Mouse (Mus musculus): Measurements from ENCODE around the gene Smtnl1.

Gene Smtnl1

DNA sequence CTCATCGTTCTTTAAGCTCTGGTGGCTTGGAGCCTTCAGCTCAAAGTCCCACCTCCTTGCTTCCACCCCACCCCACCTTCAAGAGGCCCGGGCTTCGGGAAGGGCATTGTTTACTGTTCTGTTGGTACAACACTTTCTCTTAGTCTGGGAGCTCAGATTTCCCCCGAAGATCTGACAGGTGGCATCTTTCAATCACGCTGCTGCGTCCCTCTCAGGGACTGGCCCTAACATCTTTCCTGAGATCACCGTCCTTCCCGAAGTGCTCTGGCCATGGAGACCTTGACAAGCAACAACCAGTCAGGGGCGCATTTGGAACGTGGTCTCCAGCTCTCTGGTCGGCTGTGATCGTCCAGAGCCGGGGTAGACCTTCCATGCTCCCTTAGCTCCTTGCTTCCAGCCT lies at the start of gene Smtnl1:
Gene Smtnl1, minus strand, starts transcription at position 101 of the 400 bp plus-strand sequence.
- ChIA-PET CTCF (interaction anchor here (0.8 to 1.8 kb wide), 12 partner anchors 9 to 185 kb away, joined by 3 to 9 read pairs (median 4); partner anchors contain the start of gene Ube2l6 (in 1 of the 4)), POLR2A (interaction anchor here in 3 of 4 experiments (0.5 to 4.3 kb wide), 28 partner anchors 8 to 214 kb away, joined by 3 to 48 read pairs (median 4); partner anchors contain the start of genes Slc43a1 (in 2 of the 3), Clp1 (in 1 of the 3), Gm19426 (in 1 of the 3) and P2rx3 (in 1 of the 3))

DNA sequence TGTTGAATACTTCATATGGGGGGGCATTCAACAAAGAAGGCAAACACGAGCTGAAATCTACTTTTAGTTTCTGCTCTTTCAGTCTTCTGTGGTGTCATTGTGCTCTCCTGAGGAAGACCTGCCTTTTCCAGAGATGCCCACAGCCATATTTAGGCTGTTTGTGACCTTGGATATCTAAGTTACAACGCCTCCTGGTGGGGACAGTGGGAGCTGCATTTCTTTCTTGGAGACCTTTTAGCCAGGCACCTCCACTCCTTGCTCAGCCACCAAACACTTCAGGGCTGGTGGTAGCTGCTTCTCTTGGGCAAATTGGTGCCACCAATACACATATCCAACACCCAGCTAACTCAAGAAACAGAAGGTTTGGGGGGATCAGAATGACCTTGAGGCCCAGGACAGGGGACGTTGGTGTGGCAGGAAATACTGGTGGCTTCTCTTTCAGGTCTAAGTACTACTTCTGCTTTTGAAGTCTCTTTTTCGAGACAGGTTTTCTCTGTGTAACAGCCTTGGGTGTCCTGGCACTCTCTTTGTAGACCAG lies 48.2 kb upstream of the Smtnl1 start:
- POLR2A ChIA-PET = interaction anchor here (0.5 to 7.0 kb wide), 16 partner anchors 13 to 177 kb away, joined by 3 to 50 read pairs (median 4); partner anchors contain the start of genes Slc43a1 (in 2 of the 4), Timm10 (in 2 of the 4), Rtn4rl2 (in 1 of the 4) and Tnks1bp1 (in 1 of the 4)
- CTCF ChIA-PET = interaction anchor here (0.6 to 9.9 kb wide), 45 partner anchors 10 to 416 kb away, joined by 3 to 108 read pairs (median 4); partner anchors contain the start of genes Rtn4rl2 (in 2 of the 4), Slc43a1 (in 2 of the 4), Smtnl1 (in 2 of the 4) and Ctnnd1 (in 1 of the 4)

DNA sequence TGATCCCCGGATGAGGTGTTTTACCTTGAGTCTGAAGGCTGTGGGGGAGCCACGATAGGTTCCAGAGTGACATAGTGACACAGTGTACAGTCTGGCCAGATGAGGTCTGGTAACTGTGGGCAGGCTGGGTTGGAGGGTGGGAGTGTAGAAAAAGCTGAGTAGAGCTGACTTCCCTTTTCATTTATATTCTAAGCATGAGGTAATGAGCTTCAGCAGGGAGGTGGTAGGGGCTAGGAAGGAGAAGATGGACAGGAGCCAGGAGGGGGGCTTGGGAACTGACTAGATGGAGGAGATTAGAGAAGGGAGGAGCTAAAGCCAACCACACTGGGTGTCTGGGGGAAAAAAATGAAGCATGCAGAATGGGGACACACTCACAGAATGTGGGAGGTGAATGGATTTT lies 46.5 kb upstream of the Smtnl1 start:
- POLR2A ChIA-PET = interaction anchor here (0.6 to 7.0 kb wide), 29 partner anchors 8 to 208 kb away, joined by 3 to 50 read pairs (median 5); partner anchors contain the start of genes Slc43a1 (in 2 of the 4), Gm28635 (in 1 of the 4), Rtn4rl2 (in 1 of the 4) and Timm10 (in 1 of the 4)
- CTCF ChIA-PET = interaction anchor here (0.5 to 9.9 kb wide), 64 partner anchors 9 to 414 kb away, joined by 3 to 108 read pairs (median 5); partner anchors contain the start of genes Slc43a1 (in 2 of the 4), Timm10 (in 2 of the 4), Ube2l6 (in 2 of the 4) and Med19 (in 1 of the 4)

DNA sequence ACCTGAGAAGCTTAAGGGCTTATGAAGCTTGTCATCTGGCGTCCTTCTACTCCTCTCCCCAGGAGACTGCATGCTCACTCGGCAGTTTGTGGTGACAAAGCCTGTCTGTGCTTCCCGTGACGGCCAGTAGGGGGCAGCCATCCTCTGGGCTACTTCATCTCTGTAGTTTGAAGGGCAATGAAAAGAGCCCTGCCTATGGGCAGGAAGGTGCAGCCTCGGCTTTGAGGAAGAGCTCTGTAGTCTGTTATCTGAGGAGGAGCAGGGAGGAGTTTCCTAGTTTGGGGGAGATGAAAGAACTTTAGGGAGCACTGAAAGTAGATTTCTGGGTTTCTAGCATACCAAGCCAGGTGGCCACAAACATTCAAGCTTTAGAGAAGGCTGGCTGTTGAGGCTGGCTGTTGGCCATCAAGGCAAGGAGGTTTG lies 46.1 kb upstream of the Smtnl1 start:
- CTCF ChIA-PET = interaction anchor here (0.5 to 9.9 kb wide), 67 partner anchors 9 to 414 kb away, joined by 3 to 108 read pairs (median 5); partner anchors contain the start of genes Slc43a1 (in 2 of the 4), Timm10 (in 2 of the 4), Med19 (in 1 of the 4) and Rtn4rl2 (in 1 of the 4)
- POLR2A ChIA-PET = interaction anchor here (0.6 to 7.0 kb wide), 28 partner anchors 9 to 208 kb away, joined by 3 to 50 read pairs (median 4); partner anchors contain the start of genes Slc43a1 (in 2 of the 4), Gm28635 (in 1 of the 4), Rtn4rl2 (in 1 of the 4) and Timm10 (in 1 of the 4)

DNA sequence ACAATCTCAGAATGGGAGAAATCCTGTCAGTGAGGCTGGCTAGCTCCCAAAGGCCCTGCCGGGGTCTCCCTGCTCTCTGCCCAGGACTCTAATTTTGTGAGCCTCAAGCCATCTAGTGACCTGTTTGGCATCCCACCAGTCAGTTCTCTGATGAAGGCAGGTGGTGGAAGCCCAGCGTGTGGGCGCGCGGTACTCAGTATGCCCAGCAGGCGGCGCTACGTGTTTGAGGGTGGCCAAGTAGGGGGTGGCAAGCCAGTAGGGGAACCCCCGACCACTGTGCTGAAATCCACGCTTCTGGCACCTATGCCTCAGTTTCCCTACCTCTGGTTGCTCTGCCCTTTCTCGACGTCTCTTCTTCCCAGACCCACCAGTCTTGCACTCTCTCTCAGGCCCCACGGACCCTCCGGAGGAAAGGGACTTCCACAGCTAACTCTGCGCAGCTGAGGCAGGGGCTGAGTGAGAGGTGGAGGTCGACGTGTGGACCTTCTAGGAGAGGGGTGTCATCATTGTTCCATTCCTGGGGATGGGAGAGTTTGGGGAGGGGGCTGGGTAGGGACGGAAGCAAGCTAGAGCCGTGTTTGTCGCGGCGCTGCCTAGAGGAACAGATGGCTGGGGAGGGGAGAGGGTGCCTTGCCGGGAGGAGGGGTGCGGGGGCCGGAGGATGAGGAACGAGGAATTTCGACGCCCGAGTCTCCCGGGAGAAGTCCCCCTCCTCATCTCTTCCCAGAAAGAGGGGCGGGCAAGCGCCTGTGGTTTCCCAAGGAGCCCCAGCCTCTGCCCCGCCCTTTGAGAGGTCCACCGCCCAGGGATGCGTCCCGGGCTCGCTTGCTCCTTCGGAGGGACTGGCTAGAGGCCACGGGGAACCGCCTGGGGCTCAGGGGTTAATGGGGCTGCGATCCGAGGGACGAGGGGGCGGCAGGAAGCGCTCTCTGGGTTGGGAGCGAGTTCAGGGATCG lies 43.4 kb upstream of the Smtnl1 start:
- CTCF ChIA-PET = interaction anchor here (0.6 to 9.9 kb wide), 31 partner anchors 8 to 1049 kb away, joined by 3 to 108 read pairs (median 4); partner anchors contain the start of genes Tnks1bp1 (in 1 of the 4) and Ube2l6 (in 1 of the 4)
- POLR2A ChIA-PET = interaction anchor here in 2 of 4 experiments (0.6 to 3.5 kb wide), 9 partner anchors 10 to 124 kb away, joined by 3 to 20 read pairs (median 6); partner anchors contain the start of genes Slc43a1 (in 2 of the 2) and Ube2l6 (in 1 of the 2)

DNA sequence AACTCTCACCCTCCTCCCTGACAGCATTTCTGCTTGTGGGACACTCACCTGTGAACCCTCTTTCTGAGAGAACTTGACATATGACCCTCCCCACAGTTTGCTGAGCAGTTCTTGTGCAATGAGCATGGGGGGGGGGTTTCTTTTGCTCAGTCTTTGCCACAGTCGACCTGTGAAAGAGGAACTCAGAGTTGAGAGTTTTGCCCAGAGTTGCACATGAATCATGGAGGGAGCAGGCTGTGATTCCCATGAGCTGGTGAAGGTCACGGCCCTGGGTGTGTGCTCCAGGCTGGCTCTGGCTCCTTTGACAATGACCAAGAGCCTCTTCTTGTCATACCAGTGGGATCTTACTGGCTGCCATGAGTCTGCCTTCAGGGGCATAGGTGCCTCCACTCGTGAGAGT lies 39.8 kb upstream of the Smtnl1 start:
- ChIA-PET POLR2A (no interaction called here), CTCF (no interaction called here)

DNA sequence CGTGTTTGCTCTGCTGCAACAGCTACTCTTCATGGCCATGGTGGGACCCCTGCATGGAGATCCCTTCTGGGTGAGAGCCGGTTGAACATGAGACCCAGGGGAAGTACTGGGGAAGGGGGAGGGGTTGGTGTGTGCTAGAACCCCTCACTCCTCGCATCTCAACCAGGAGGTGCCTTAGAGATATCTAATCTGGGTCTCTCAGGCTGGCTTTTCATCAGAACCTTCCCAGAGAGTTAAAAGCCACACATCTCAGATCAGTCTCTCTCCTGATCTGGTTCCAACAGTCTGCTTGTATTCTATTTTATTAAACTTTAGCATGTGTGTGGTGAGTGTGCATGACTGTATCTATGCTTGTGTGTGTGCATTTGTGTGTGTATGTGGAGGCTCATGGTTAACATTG lies 39.0 kb upstream of the Smtnl1 start:
- POLR2A ChIA-PET = interaction anchor here in 1 of 4 experiments (0.8 kb wide), 1 partner anchor 51 kb away, joined by 3 read pairs; no protein-coding TSS in a partner anchor

DNA sequence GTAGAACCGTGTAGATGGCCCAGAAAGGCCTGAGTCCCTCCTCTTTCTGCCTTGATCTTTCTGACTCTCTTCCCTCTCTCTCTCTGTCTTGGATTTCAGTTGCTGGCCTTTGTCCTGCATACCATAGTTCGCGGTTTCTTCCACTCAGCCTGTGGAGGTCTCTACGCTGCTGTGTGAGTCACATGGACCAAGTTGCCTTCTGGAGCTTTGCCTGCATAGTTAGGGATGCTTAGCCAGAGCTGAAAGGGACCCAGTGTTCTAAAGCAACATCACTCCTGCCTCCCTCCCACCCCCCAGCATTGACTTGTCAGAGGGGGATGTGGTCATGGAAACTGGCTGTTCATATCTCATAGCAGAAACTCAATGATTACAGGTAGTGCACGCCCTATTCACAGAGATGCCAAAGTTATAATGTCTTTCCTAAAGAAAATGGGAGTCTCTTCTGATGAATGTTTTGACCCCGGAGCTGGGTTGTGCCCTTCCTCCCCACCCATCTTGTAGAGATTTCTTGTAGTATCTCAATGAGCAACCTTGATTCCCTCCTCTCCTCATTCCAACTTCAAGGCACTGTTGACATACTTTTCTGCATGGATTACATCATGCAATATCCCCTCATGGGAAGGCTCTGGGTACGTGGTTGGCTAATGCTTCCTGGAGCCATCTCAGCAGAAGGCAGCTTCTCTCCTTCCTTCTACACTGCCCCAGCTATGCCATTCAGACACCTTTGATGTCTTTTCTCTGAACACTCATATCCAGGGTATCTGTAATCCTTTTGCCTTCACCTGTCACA lies 37.7 kb upstream of the Smtnl1 start:
- CTCF ChIA-PET = interaction anchor here in 1 of 4 experiments (1.9 to 2.1 kb wide), 2 partner anchors 8 to 30 kb away, joined by 4 to 5 read pairs; no protein-coding TSS in a partner anchor
- POLR2A ChIA-PET = interaction anchor here in 1 of 4 experiments (0.8 kb wide), 1 partner anchor 50 kb away, joined by 3 read pairs; no protein-coding TSS in a partner anchor

More for the DNA sequence above, 39.0 kb upstream of the Smtnl1 start:
- CTCF ChIA-PET = interaction anchor here in 1 of 4 experiments (1.9 kb wide), 1 partner anchor 28 kb away, joined by 4 read pairs; no protein-coding TSS in a partner anchor

DNA sequence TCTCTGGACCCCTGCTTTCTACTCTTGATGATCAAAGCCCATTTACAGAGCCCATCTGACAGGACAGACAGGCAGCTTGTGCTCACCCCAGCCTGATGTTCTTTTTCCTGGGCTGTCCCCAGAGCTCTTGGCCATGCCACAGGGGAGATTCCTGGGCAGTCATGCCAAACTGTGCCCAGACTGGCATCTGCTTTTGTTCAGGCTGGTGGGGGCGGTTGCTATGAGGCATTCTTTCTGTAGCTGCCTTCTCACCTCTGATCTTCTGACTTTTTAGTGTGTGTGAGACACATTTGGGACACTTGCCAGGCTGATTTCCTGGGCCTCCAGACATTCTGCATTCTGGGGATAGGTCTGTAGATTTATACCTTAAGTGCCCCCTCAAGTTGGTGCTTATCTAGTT lies 36.1 kb upstream of the Smtnl1 start:
- ChIA-PET POLR2A (interaction anchor here in 2 of 4 experiments (0.9 to 2.0 kb wide), 4 partner anchors 8 to 143 kb away, joined by 3 to 9 read pairs (median 3); no protein-coding TSS in a partner anchor), CTCF (interaction anchor here (0.7 to 2.2 kb wide), 11 partner anchors 10 to 404 kb away, joined by 3 to 9 read pairs (median 4); partner anchors contain the start of gene Slc43a1 (in 1 of the 4))

DNA sequence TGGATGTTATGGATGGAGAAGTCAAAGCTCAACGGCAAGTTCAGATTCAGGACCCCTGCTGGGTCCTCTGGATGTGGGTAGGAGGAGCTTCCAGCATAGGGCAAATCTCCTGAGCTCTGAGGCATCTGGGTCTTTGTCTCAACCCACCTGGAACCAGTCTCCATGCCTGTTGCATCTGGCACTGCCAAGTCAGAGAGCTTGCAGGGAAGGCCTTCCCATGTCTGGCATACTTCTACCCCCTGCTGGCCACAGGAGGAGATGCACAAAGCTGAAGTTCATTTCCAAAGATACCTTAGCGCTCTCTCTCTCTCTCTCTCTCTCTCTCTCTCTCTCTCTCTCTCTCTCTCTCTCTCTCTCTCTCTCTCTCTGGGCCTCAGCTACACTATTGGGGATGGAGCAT lies 33.3 kb upstream of the Smtnl1 start:
- ChIA-PET CTCF (interaction anchor here (0.5 to 4.8 kb wide), 58 partner anchors 9 to 1494 kb away, joined by 3 to 103 read pairs (median 5); partner anchors contain the start of genes Slc43a1 (in 2 of the 4), Rtn4rl2 (in 1 of the 4) and Ube2l6 (in 1 of the 4)), POLR2A (interaction anchor here (0.5 to 3.3 kb wide), 28 partner anchors 8 to 206 kb away, joined by 3 to 20 read pairs (median 4); partner anchors contain the start of genes Slc43a1 (in 2 of the 4), Clp1 (in 1 of the 4), Gm19426 (in 1 of the 4) and Smtnl1 (in 1 of the 4))

DNA sequence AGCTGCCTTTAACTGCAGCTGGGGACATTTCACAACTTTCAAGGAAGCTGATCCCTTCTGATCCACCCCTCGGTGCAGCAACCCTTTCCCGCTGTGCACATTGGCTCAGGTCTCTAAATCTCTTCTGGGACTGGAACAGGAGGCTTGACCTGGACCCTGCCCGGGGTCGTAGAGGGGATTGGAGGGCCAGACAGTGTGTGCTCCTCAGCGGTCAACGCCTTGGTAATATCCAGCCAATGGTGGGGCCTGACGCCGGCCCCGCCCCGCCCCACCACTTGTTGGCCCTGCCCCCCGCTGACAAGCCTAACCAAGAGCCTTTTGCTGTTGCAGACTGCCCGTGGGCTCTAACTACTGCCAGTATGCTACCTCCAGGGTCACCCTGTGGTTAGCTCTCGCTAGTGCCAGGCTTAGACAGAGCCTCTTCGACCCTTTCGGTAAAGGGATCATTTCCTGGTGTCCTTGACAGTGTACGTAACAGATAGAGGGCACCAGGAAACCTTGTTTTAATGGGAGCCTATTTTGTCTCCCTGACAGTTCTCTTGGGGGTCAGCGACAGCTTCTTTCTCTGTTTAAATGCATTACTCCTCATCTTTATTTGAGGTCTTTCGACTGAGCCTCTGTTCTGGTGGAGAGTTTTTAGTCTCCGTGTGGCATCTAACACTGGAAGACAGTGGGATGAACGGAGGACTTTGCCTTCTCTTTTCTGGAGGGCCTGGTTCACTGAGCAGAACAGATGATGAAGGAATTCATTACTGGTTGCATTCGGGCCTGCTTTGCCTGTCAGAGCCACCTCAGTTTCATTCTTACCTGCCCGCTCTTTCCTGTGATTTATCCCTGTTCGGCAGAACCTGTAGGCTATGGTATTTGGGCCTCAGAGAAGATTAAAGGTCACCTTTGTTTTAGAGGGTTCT lies 28.9 kb upstream of the Smtnl1 start:
- ChIA-PET POLR2A (interaction anchor here in 2 of 4 experiments (0.7 to 3.1 kb wide), 10 partner anchors 13 to 219 kb away, joined by 3 to 11 read pairs (median 4); partner anchors contain the start of gene Slc43a1 (in 2 of the 2)), CTCF (interaction anchor here (0.5 to 1.4 kb wide), 9 partner anchors 9 to 156 kb away, joined by 3 to 13 read pairs (median 4); no protein-coding TSS in a partner anchor)

DNA sequence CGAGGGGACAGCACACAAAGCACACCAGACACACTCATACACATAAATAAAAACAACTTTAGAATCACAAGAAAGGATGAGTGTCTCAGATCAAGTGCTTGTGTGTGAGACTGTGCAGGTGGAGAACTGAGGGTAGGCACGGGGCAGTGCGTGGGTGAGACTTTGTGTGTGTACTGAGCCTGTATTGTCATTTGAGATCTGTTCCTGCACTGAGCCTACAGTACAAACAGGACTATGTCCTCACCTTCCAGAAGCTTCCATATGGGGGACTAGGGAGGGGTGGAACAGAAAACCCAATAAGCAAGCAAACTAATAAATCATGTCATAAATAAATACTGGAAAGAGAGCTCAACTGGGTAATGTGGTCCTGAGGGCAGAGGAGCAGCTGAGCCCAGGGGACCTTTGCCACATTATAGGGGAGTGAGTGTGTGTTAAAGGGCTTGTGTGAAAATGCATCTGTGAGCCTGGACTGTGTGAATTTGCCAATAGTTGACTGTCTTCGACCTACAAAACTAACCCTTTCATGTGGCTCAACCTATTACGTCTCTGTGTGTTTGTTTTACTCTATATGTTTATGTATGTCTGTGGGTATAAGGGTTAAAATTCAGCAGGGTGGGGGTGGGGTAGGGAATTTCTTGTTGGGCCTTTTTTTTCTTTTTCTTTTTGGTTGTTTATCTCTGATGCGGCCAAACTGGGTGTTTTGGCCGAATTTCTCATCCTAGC lies 28.1 kb upstream of the Smtnl1 start:
- POLR2A ChIA-PET = interaction anchor here in 2 of 4 experiments (0.7 to 3.1 kb wide), 11 partner anchors 12 to 219 kb away, joined by 3 to 11 read pairs (median 3); partner anchors contain the start of gene Slc43a1 (in 2 of the 2)
- CTCF ChIA-PET = interaction anchor here (0.5 to 1.4 kb wide), 9 partner anchors 8 to 152 kb away, joined by 3 to 13 read pairs (median 5); no protein-coding TSS in a partner anchor

DNA sequence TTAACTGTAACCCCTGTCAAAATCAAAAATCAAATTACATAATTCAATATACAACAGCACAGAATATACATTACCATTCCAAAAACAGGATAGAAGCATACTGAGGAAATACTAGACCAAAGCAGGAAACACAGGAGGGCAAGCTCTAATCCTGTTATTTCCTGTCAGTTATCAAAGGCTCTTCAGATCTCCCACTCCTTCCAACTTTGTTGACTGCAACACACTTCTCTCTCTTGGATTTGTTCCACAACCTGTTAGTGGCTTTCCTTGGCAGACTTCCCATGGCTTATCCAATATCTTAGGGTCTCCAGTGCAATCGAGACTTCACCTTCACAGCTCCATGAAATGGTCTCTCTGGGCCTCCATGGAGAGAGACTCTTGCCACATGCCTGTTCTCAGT lies 22.8 kb upstream of the Smtnl1 start:
- ChIA-PET POLR2A (interaction anchor here in 2 of 4 experiments (0.6 to 1.6 kb wide), 3 partner anchors 11 to 103 kb away, joined by 3 to 5 read pairs (median 3); no protein-coding TSS in a partner anchor), CTCF (no interaction called here)

DNA sequence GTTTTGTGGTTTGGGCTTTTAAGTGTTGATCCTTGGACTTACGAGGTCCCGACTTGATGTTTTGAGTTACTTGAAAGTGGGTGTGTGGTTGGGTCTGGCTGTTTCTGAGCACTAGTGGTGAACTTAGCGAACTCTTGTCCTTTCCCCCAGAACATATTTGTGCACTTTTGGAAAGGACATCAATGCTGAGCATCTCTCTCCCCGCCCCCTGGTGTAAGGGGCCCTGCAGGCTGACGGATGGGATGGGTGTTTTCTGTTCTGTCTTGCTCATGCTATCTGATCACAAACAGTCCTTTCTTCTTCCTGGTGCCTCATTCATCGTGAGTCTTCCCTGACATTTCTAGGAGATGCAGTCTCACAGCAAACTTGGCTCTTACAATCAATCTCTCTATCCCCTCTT lies 21.2 kb upstream of the Smtnl1 start:
- POLR2A ChIA-PET = no interaction called here
- CTCF ChIA-PET = no interaction called here

DNA sequence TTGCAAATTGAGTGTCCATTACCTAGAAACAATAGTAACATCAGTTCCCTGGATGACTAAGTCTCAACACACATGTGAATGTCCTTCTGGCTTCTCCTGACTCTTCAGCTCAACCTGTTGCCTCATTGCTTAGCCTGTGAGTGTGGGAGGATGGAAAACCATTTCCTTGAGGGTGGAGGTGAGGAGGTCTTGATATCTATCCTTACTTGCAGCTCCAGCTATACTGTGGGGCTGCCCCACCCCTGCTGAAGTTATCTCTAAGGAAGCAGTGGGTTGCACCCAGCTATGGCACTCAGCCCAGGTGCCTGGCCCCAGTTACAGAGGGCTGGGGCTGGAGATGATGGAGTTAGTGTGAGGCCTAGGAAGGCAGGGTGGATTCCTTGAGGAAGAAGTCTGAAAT lies 19.5 kb upstream of the Smtnl1 start:
- CTCF ChIA-PET = interaction anchor here in 2 of 4 experiments (1.2 to 1.4 kb wide), 2 partner anchors 14 to 27 kb away, joined by 3 read pairs; no protein-coding TSS in a partner anchor

More for the DNA sequence above, 19.5 kb upstream of the Smtnl1 start:
- POLR2A ChIA-PET = interaction anchor here in 1 of 4 experiments (0.7 to 1.3 kb wide), 2 partner anchors 14 to 74 kb away, joined by 4 to 5 read pairs; no protein-coding TSS in a partner anchor
